Mouse (Mus musculus) spleen, adult 2 months (tissue): ENCODE results near the gene Pacsin1. TPM values are rescaled to one million over a fixed set of nuclear protein-coding genes. Genes with fewer than 3 reads are reported as not detected.

Source experiments
- DNase-seq, 2 experiments: peaks; one replicate each; pipeline versions ENCODE4 v3.0.0 to v3.0.0-alpha.2; 2012 to 2021; ENCODE audit warnings: low spot score in 2 of 2, low read depth in 1 of 2
- H3K27ac ChIP-seq: fragments of 200-500 bp; 2 replicates; pipeline ENCODE4 v1.5.1; 2012; ENCODE audit warnings: low read length, inconsistent platforms; ENCODE audit not compliant: insufficient read depth
- H3K27me3 ChIP-seq: fragments of 200-500 bp; 2 replicates; pipeline ENCODE4 v1.6.1; 2012; ENCODE audit warnings: mild to moderate bottlenecking, moderate library complexity, low read length, inconsistent platforms; ENCODE audit not compliant: control insufficient read depth, insufficient read depth
- H3K36me3 ChIP-seq: fragments of 200-500 bp; 2 replicates; pipeline ENCODE4 v1.6.1; 2012; ENCODE audit warnings: mild to moderate bottlenecking, low read length, inconsistent platforms; ENCODE audit not compliant: control insufficient read depth, insufficient read depth
- H3K4me1 ChIP-seq: fragments of 200-500 bp; 2 replicates; pipeline ENCODE4 v1.6.1; 2011; ENCODE audit warnings: inconsistent platforms; ENCODE audit not compliant: control insufficient read depth, insufficient read depth, insufficient read length
- H3K4me3 ChIP-seq: fragments of 200-500 bp; 2 replicates; pipeline ENCODE4 v1.5.1; 2011; ENCODE audit warnings: mild to moderate bottlenecking, inconsistent platforms; ENCODE audit not compliant: insufficient read depth, insufficient read length; ENCODE audit errors: extremely low read depth
- CTCF ChIP-seq: fragments of 200-500 bp; IDR thresholded peaks from 2 replicates; pipeline ENCODE4 v1.5.1; 2011; ENCODE audit warnings: mild to moderate bottlenecking, inconsistent platforms; ENCODE audit not compliant: insufficient read depth, insufficient read length, insufficient replicate concordance; ENCODE audit errors: extremely low read depth
- POLR2A ChIP-seq: fragments of 200-500 bp; IDR thresholded peaks from 2 replicates; pipeline ENCODE4 v1.6.1; 2011; ENCODE audit warnings: low read depth, low read length, inconsistent platforms
- WGBS: fragments of 180-500 bp; shearing (Covaris S2); methylation state at CpG from one replicate; pipeline ENCODE4 v1.1.7; 2018; 5-methylcytosine and 5-hydroxymethylcytosine counted together
- polyA plus RNA-seq: library from polyadenylated mRNA; depleted of rRNA; stranded (reverse); fragments of >200 nt; gene quantifications from 2 replicates; pipeline ENCODE4 v1.2.3, GENCODE M21; 2012

Gene Pacsin1
- polyA plus RNA-seq, 1 experiment = 10.3 TPM

DNA sequence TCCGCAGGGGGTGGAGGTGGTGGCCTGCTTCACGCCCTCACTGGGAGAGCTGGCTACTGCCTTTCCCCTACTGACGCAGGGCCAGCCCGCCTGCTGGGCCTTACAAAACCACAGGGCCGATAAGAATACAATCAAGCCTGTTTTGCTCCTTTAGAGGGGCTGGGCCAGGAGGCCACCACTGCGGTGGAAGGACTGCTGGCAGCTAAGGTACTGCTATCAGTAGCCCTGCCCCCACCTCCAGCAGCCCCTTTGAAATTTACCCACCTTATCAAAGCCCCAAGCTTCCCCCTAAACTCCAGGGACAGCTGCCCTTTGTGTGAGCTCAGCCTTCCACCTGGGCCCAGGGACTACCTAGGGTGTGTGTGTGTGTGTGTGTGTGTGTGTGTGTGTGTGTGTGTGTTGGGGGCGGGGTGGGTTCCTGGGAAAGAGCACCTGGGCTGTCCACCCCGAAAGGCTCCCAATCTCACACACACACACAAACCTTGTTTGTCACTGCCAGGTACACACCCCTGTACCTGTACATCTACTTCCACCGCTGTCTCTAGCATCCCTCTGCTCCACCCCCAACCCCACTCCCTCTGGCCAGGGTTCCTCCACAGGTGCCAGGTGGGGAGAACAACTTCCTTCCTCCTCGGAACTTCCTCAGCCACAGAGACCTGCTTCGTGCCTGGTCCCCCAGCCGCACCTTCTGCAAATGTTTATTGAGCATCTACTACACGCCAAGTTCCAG, 79.2 kb downstream of the Pacsin1 start:
- Histone ChIP-seq H3K27me3 (no peaks in the 10 kb centered on the region; the same call in 1 of the 2 replicates), H3K4me1 (no peaks in the 10 kb centered on the region), H3K27ac (no peak overlapping the region), H3K4me3 (no peak overlapping the region), H3K36me3 (no peaks in the 10 kb centered on the region)
- DNase-seq = no peak
- TF ChIP-seq POLR2A = no peak
- WGBS = 32% methylated on average over 12 of the region's 13 CpGs

- Histone ChIP-seq H3K27me3 (no peaks in the 10 kb centered on the region), H3K4me1 (no peaks in the 10 kb centered on the region), H3K4me3 (no peak overlapping the region), H3K27ac (no peak overlapping the region), H3K36me3 (no peaks in the 10 kb centered on the region)
- TF ChIP-seq POLR2A (no peak), CTCF (no peak)
- 92% methylated on average over 6 of the region's 6 CpGs for WGBS
- DNase-seq = no peak
These were observed 85.7 kb downstream of the Pacsin1 start for GRCm38 (mm10) chr17:27740961-27741360.

DNA sequence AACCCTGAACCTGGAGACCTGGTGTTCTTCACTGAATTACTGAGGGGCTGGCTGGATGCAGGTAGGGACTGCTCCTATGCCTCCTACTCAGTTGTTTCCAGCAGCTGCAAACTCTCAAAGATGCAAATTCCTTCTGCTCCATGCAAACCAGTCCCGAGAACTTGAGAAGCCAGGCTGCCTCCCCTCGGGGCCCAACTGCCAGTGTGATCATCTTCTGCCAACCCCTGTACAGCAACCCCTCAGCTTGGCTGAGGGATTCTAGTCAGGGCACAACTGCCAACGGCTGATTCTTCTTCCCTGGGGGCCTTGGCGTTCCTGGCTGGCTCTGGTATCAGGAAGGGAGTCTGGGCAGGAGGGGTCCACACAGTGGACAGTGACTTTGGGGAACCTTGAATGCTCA, 91.1 kb downstream of the Pacsin1 start:
- TF ChIP-seq CTCF (no peak), POLR2A (no peak)
- no peak for DNase-seq
- no peaks in the 10 kb centered on the region for H3K36me3 ChIP-seq
- 83% methylated on average over 4 of the region's 4 CpGs for WGBS
- no peaks in the 10 kb centered on the region for H3K27me3 ChIP-seq
- H3K4me1 ChIP-seq = no peaks in the 10 kb centered on the region
- H3K4me3 ChIP-seq = no peak overlapping the region
- no peak overlapping the region for H3K27ac ChIP-seq

GRCm38 (mm10) chr17:27748123-27748522, 92.8 kb downstream of the Pacsin1 start:
- H3K36me3 ChIP-seq = peaks cover 2% of the 10 kb centered on the region; the same call in 1 of the 2 replicates
- 83% methylated on average over 2 of the region's 2 CpGs for WGBS
- no peak for TF ChIP-seq POLR2A
- no peak for TF ChIP-seq CTCF

DNA sequence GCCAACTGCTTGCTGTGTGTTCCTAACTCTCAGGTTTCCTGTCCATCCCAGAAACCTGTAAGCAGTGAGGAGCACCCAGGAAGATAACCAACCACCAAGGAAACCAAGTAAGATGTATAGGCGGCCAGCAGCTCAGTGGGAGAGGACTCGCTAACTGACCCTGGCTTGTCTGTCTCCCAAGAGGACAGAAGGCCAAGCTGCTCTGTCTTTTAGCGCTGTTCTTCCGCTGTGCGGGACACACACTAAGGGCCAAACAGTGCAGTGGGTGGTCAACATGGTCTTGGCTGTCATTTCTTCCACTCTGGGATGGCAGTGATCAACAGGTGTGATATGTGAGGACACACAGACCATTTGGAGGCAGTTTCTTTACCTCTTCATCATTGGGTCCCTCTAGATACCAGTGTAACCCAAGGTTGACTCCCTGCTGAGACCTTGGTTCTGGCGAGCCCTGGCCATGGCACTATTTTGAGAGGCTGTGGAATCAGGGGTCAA, 95.2 kb downstream of the Pacsin1 start:
- Histone ChIP-seq H3K4me3 (no peak overlapping the region), H3K4me1 (no peaks in the 10 kb centered on the region), H3K27me3 (no peaks in the 10 kb centered on the region), H3K36me3 (peaks cover 4% of the 10 kb centered on the region; the same call in 1 of the 2 replicates), H3K27ac (no peak overlapping the region)
- DNase-seq = no peak
- WGBS = 92% methylated on average over 6 of the region's 6 CpGs
- TF ChIP-seq POLR2A = no peak
- no peak for TF ChIP-seq CTCF

More at GRCm38 (mm10) chr17:27748123-27748522, 92.8 kb downstream of the Pacsin1 start:
- DNase-seq = no peak
- Histone ChIP-seq H3K27me3 (no peaks in the 10 kb centered on the region), H3K4me3 (no peak overlapping the region), H3K27ac (no peak overlapping the region), H3K4me1 (no peaks in the 10 kb centered on the region)

GRCm38 (mm10) chr17:27751314-27752202, 96.2 kb downstream of the Pacsin1 start:
- no peaks in the 10 kb centered on the region for H3K4me1 ChIP-seq
- no peak for DNase-seq
- TF ChIP-seq CTCF = no peak
- TF ChIP-seq POLR2A = no peak

More at GRCm38 (mm10) chr17:27751314-27752202, 96.2 kb downstream of the Pacsin1 start:
- 85% methylated on average over 8 of the region's 8 CpGs for WGBS
- no peak overlapping the region for H3K27ac ChIP-seq
- no peaks in the 10 kb centered on the region for H3K27me3 ChIP-seq
- H3K36me3 ChIP-seq = peaks cover 5% of the 10 kb centered on the region; the same call in 1 of the 2 replicates
- no peak overlapping the region for H3K4me3 ChIP-seq
